Mouse (Mus musculus) megakaryocyte, embryonic 14.5 days (primary cell): Measurements from ENCODE around the gene Kat6b.

Source experiments
- FLI1 ChIP-seq: IDR thresholded peaks from 2 replicates; pipeline ENCODE4 v1.6.1; 2012; ENCODE audit warnings: low read length, inconsistent platforms, mixed read lengths
- GATA1 ChIP-seq: IDR thresholded peaks from 3 replicates; pipeline ENCODE4 v1.6.1; 2012; ENCODE audit warnings: mixed read lengths, low read length, inconsistent platforms, borderline replicate concordance

DNA sequence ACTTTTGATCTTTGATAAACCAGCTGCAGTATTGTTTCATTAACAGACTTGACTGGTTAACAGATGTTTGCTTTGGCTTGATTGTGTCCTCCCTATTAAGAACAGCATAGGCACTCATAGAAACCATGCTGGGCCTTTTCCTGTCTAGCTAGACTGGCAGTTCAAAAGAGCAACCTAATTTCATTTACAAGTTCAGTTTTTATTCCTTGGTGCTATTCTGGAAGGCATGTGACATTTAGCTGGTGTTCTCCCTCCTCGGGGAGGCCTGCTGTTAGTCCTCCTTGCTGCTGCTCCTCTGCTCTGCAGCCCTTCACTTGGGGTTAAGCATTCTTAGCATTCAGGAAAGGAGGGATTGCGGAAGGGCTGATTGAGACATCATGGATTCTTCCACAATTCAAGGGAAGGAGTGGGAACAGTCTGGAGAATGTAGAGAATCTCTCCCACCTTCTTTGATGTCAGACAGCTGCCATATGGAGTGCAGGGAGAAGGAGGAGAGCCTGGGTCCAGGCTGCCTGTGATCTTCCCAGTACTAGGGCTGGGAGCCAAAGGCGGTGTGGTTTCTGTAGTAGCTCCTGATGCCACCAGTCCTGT lies 42.7 kb downstream of the Kat6b start:
- TF ChIP-seq GATA1, result no peak
- no peak for TF ChIP-seq FLI1
